Mouse (Mus musculus): ENCODE measurements around the gene Ltv1. TPM values are rescaled to one million over a fixed set of nuclear protein-coding genes. Genes with fewer than 3 reads are reported as not detected.

Gene Ltv1
- polyA plus RNA-seq, 1 experiment from 2014 or later: 69.1 TPM

Other genes with a start within 250 kb of the Ltv1 start
- 3.6 and 4.5 TPM in 2 replicates for gene Stx11, start 228.9 kb downstream of the Ltv1 start, polyA plus RNA-seq (2015; fragmentation: Nextera tagmentation; extraction: Ambion mirVana)
- 38.4 and 40.1 TPM in 2 replicates for gene Sf3b5, start 187.8 kb downstream of the Ltv1 start, polyA plus RNA-seq (2015; fragmentation: Nextera tagmentation; extraction: Ambion mirVana)
- gene Plagl1, start 132.7 kb downstream of the Ltv1 start, polyA plus RNA-seq (2015; fragmentation: Nextera tagmentation; extraction: Ambion mirVana): 126 and 130 TPM in 2 replicates
- not detected in 2 replicates for gene Zc2hc1b, start 15.1 kb downstream of the Ltv1 start, polyA plus RNA-seq (2015; fragmentation: Nextera tagmentation; extraction: Ambion mirVana)

Measured in embryonic facial prominence, embryonic 13.5 days (tissue).